Mouse (Mus musculus) heart, adult 2 months (tissue): ENCODE data around the gene Nhsl1. TPM values are rescaled to one million over a fixed set of nuclear protein-coding genes. Genes with fewer than 3 reads are reported as not detected.

Experiments
- DNase-seq, 2 experiments: peaks; one replicate each; pipeline ENCODE4 v3.0.0; 2021
- H3K27ac ChIP-seq: fragments of 200-600 bp; 2 replicates; pipeline ENCODE4 v1.8.1; 2022
- H3K27me3 ChIP-seq: fragments of 200-500 bp; 2 replicates; pipeline ENCODE4 v1.6.1; 2012; ENCODE audit warnings: mild to moderate bottlenecking, low read length, inconsistent platforms, mixed read lengths; ENCODE audit not compliant: control insufficient read depth, insufficient read depth
- H3K36me3 ChIP-seq: fragments of 200-500 bp; 2 replicates; pipeline ENCODE4 v1.6.1; 2012; ENCODE audit warnings: low read length, inconsistent platforms; ENCODE audit not compliant: control insufficient read depth, insufficient read depth
- H3K4me1 ChIP-seq: fragments of 200-500 bp; 2 replicates; pipeline ENCODE4 v1.6.1; 2011; ENCODE audit warnings: low read length; ENCODE audit not compliant: control insufficient read depth, insufficient read depth
- H3K4me3 ChIP-seq: fragments of 200-600 bp; 2 replicates; pipeline ENCODE4 v1.8.1; 2022
- H3K79me2 ChIP-seq: fragments of 200-500 bp; replicated peaks from 2 replicates; pipeline ENCODE4 v1.6.1; 2012; ENCODE audit warnings: mild to moderate bottlenecking, inconsistent platforms, low read length, moderate library complexity, mixed read lengths; ENCODE audit not compliant: control insufficient read depth, insufficient read depth
- H3K9ac ChIP-seq: fragments of 200-500 bp; 2 replicates; pipeline ENCODE4 v1.6.1; 2012; ENCODE audit warnings: low read depth, mild to moderate bottlenecking, control low read depth, inconsistent platforms, low read length, mixed read lengths
- CTCF ChIP-seq: fragments of 200-600 bp; IDR thresholded peaks from 2 replicates; pipeline ENCODE4 v1.8.1; 2022; ENCODE audit warnings: antibody characterized with exemption, mild to moderate bottlenecking, moderate library complexity
- EP300 ChIP-seq: fragments of 200-500 bp; IDR thresholded peaks from 2 replicates; pipeline ENCODE4 v1.6.1; 2011; ENCODE audit warnings: low read depth, low read length, control low read depth; ENCODE audit not compliant: insufficient read depth
- POLR2A ChIP-seq: fragments of 200-500 bp; IDR thresholded peaks from 2 replicates; pipeline ENCODE4 v1.6.1; 2011; ENCODE audit warnings: mild to moderate bottlenecking, low read depth, low read length, control low read depth; ENCODE audit not compliant: insufficient read depth
- WGBS: fragments of 180-500 bp; shearing (Covaris S2); methylation state at CpG from one replicate; pipeline ENCODE4 v1.1.7; 2018; 5-methylcytosine and 5-hydroxymethylcytosine counted together
- intact Hi-C: fragments of 180-260 bp; cut with DNase I; formaldehyde crosslinking; loops from one replicate; pipeline ENCODE4 v1.15.1; 2025
- polyA plus RNA-seq: library from polyadenylated mRNA; depleted of rRNA; stranded (reverse); fragments of >200 nt; gene quantifications from 2 replicates; pipeline ENCODE4 v1.2.3, GENCODE M21; 2012
- total RNA-seq, 2 experiments: library from RNA; stranded (reverse); gene quantifications; 2 replicates each; pipeline ENCODE4 v1.2.3; 2021

Nhsl1 gene
- total and polyA plus RNA-seq, 3 experiments: 6.8 to 17.4 (median 15.8) TPM

- Histone ChIP-seq H3K79me2 (no peaks in the 10 kb centered on the region), H3K9ac (no peak overlapping the region), H3K4me3 (no peak overlapping the region), H3K4me1 (no peaks in the 10 kb centered on the region), H3K27me3 (no peaks in the 10 kb centered on the region), H3K36me3 (no peaks in the 10 kb centered on the region), H3K27ac (no peak overlapping the region)
- DNase-seq: no peak
- TF ChIP-seq CTCF: no peak
- TF ChIP-seq EP300: no peak
- no peak for TF ChIP-seq POLR2A
- intact Hi-C loops: no loop called here
- 86% methylated on average over 8 of the region's 8 CpGs for WGBS
Measured at GRCm38 (mm10) chr10:18354103-18354502, 35.3 kb downstream of the Nhsl1 start.

- Histone ChIP-seq H3K27me3 (no peaks in the 10 kb centered on the region), H3K27ac (no peak overlapping the region), H3K9ac (no peak overlapping the region), H3K4me1 (no peaks in the 10 kb centered on the region), H3K36me3 (no peaks in the 10 kb centered on the region), H3K79me2 (no peaks in the 10 kb centered on the region), H3K4me3 (no peak overlapping the region)
- no peak for TF ChIP-seq CTCF
- no peak for TF ChIP-seq POLR2A
- no peak for TF ChIP-seq EP300
- intact Hi-C loops: no loop called here
- DNase-seq: no peak
- WGBS: 90% methylated on average over 6 of the region's 6 CpGs
Measured at GRCm38 (mm10) chr10:18356461-18356860, 37.7 kb downstream of the Nhsl1 start.

- 91% methylated on average over 6 of the region's 6 CpGs for WGBS
- Histone ChIP-seq H3K9ac (no peak overlapping the region), H3K27me3 (no peaks in the 10 kb centered on the region), H3K4me3 (no peak overlapping the region), H3K27ac (no peak overlapping the region), H3K4me1 (no peaks in the 10 kb centered on the region), H3K36me3 (no peaks in the 10 kb centered on the region), H3K79me2 (no peaks in the 10 kb centered on the region)
- intact Hi-C loops: no loop called here
- no peak for TF ChIP-seq POLR2A
- no peak for TF ChIP-seq EP300
- no peak for TF ChIP-seq CTCF
- no peak for DNase-seq
Measured at GRCm38 (mm10) chr10:18357212-18357611, 38.4 kb downstream of the Nhsl1 start.

- DNase-seq: no peak
- Histone ChIP-seq H3K27me3 (no peaks in the 10 kb centered on the region), H3K9ac (no peak overlapping the region), H3K4me3 (no peak overlapping the region), H3K27ac (no peak overlapping the region), H3K36me3 (no peaks in the 10 kb centered on the region), H3K4me1 (no peaks in the 10 kb centered on the region), H3K79me2 (no peaks in the 10 kb centered on the region)
- no peak for TF ChIP-seq EP300
- TF ChIP-seq CTCF: no peak
- TF ChIP-seq POLR2A: no peak
- WGBS: 83% methylated on average over 5 of the region's 5 CpGs
- intact Hi-C loops: no loop called here
Measured at GRCm38 (mm10) chr10:18358461-18358860, 39.7 kb downstream of the Nhsl1 start.

- DNase-seq: no peak
- no peaks in the 10 kb centered on the region for H3K4me1 ChIP-seq
- H3K27me3 ChIP-seq: no peaks in the 10 kb centered on the region
- WGBS: 50% methylated on average over 6 of the region's 6 CpGs
- intact Hi-C loops: no loop called here
- H3K79me2 ChIP-seq: no peaks in the 10 kb centered on the region
- TF ChIP-seq POLR2A (no peak), EP300 (no peak), CTCF (no peak)
- H3K27ac ChIP-seq: no peak overlapping the region; the same call in 1 of the 2 replicates
- no peaks in the 10 kb centered on the region for H3K36me3 ChIP-seq
- no peak overlapping the region for H3K9ac ChIP-seq
- no peak overlapping the region for H3K4me3 ChIP-seq
Measured at GRCm38 (mm10) chr10:18360175-18360574, 41.4 kb downstream of the Nhsl1 start.

- TF ChIP-seq CTCF: no peak
- TF ChIP-seq EP300: no peak
- no peak for TF ChIP-seq POLR2A
- Histone ChIP-seq H3K4me3 (no peak overlapping the region), H3K27ac (no peak overlapping the region), H3K4me1 (no peaks in the 10 kb centered on the region), H3K9ac (no peak overlapping the region), H3K79me2 (no peaks in the 10 kb centered on the region), H3K36me3 (no peaks in the 10 kb centered on the region), H3K27me3 (no peaks in the 10 kb centered on the region)
- intact Hi-C loops: no loop called here
- no peak for DNase-seq
- WGBS: 87% methylated on average over 6 of the region's 6 CpGs
Measured at GRCm38 (mm10) chr10:18365432-18365831, 46.6 kb downstream of the Nhsl1 start.
